Mouse (Mus musculus) layer of hippocampus, adult 11-12 months (tissue): ENCODE results near the gene Olfr874.
"Not testable (repeated sequence)": the region's sequence is repeated elsewhere in the genome, so short reads cannot be mapped to it uniquely, and the experiment has no call there.

Source experiments
- DNase-seq: peaks from one replicate; pipeline ENCODE4 v3.0.0; 2022; ENCODE audit warnings: low spot score

The Olfr874 gene

GRCm38 (mm10) chr9:37744806-37745205 lies at the start of gene Olfr874:
Gene Olfr874 (plus strand): TSS chr9:37745106.
- DNase-seq: no peak

GRCm38 (mm10) chr9:37716150-37716549 lies 28.8 kb upstream of the Olfr874 start, which contains the start of gene Olfr160:
Gene Olfr160 (minus strand): TSS chr9:37716250.
- DNase-seq: no peak

- no peak for DNase-seq
Observed at GRCm38 (mm10) chr9:37734310-37734709, 10.6 kb upstream of the Olfr874 start.

- DNase-seq: no peak
Observed at GRCm38 (mm10) chr9:37750319-37751075, 5.6 kb downstream of the Olfr874 start.

GRCm38 (mm10) chr9:37751467-37751866 lies 6.6 kb downstream of the Olfr874 start:
- no peak for DNase-seq

GRCm38 (mm10) chr9:37752006-37752405 lies 7.1 kb downstream of the Olfr874 start:
- no peak for DNase-seq

GRCm38 (mm10) chr9:37761728-37762127 lies 16.8 kb downstream of the Olfr874 start:
- DNase-seq: no peak

GRCm38 (mm10) chr9:37762541-37762940 lies 17.6 kb downstream of the Olfr874 start:
- no peak for DNase-seq

- DNase-seq: no peak
Observed at GRCm38 (mm10) chr9:37770661-37771060, 25.8 kb downstream of the Olfr874 start.

GRCm38 (mm10) chr9:37771759-37772158 lies 26.9 kb downstream of the Olfr874 start, which contains the start of gene Olfr875:
Gene Olfr875 (plus strand): TSS chr9:37771857.
- no peak for DNase-seq

GRCm38 (mm10) chr9:37782766-37783260 lies 37.9 kb downstream of the Olfr874 start:
- DNase-seq: no peak

GRCm38 (mm10) chr9:37783394-37784387 lies 38.8 kb downstream of the Olfr874 start:
- DNase-seq: not testable (repeated sequence)

- DNase-seq: no peak
Observed at GRCm38 (mm10) chr9:37786411-37786810, 41.5 kb downstream of the Olfr874 start.
